Mouse (Mus musculus) MEL (cell line): ENCODE data around the gene 1700025G04Rik. TPM values are rescaled to one million over a fixed set of nuclear protein-coding genes. Genes with fewer than 3 reads are reported as not detected.

Experiments
- DNase-seq: peaks from one replicate; pipeline ENCODE4 v3.0.0; 2011; ENCODE audit warnings: low read depth, low spot score
- H3K27ac ChIP-seq: 2 replicates; pipeline ENCODE4 v1.5.1; 2012; ENCODE audit warnings: low read depth, mild to moderate bottlenecking, control low read depth, low read length, moderate library complexity; ENCODE audit not compliant: control insufficient read depth
- H3K27me3 ChIP-seq, 2 experiments: fragments of 150-350 bp in 1 of 2; sonication (generic) in 1 of 2; 2 replicates each; pipeline ENCODE4 v1.6.1; 2012; ENCODE audit warnings: low read length in 2 of 2, mild to moderate bottlenecking in 2 of 2, improper control_type of control experiment in 1 of 2, moderate library complexity in 1 of 2; ENCODE audit not compliant: insufficient read depth in 2 of 2, control insufficient read depth in 1 of 2
- H3K36me3 ChIP-seq, 2 experiments: 2 replicates each; pipeline ENCODE4 v1.6.1; 2012 to 2014; ENCODE audit warnings: low read length in 2 of 2, improper control_type of control experiment in 1 of 2, inconsistent platforms in 1 of 2, mild to moderate bottlenecking in 1 of 2; ENCODE audit not compliant: insufficient read depth in 2 of 2, control insufficient read depth in 1 of 2
- H3K4me1 ChIP-seq, 2 experiments: fragments of 150-350 bp in 1 of 2; sonication (generic) in 1 of 2; 2 replicates each; pipeline ENCODE4 v1.6.1; 2012; ENCODE audit warnings: low read length in 2 of 2, improper control_type of control experiment in 1 of 2, mild to moderate bottlenecking in 1 of 2; ENCODE audit not compliant: insufficient read depth in 2 of 2, control insufficient read depth in 1 of 2
- H3K4me3 ChIP-seq, 2 experiments: fragments of 150-350 bp in 1 of 2; sonication (generic) in 1 of 2; 2 replicates each; pipeline ENCODE4 v1.5.1; 2012; ENCODE audit warnings: low read depth in 2 of 2, low read length in 2 of 2, mild to moderate bottlenecking in 2 of 2, moderate library complexity in 2 of 2, control low read depth in 1 of 2, improper control_type of control experiment in 1 of 2; ENCODE audit not compliant: control insufficient read depth in 1 of 2, insufficient read depth in 1 of 2
- H3K79me2 ChIP-seq: 2 replicates; pipeline ENCODE4 v1.6.1; 2012; ENCODE audit warnings: mild to moderate bottlenecking, low read length, moderate library complexity; ENCODE audit not compliant: control insufficient read depth, poor library complexity, insufficient read depth
- H3K9ac ChIP-seq: 2 replicates; pipeline ENCODE4 v1.6.1; 2012; ENCODE audit warnings: low read depth, mild to moderate bottlenecking, control low read depth, low read length, moderate library complexity; ENCODE audit not compliant: control insufficient read depth, poor library complexity, severe bottlenecking
- H3K9me3 ChIP-seq: fragments of 150-350 bp; sonication (generic); replicated peaks from 2 replicates; pipeline ENCODE4 v1.6.1; 2012; ENCODE audit warnings: mild to moderate bottlenecking, low read length, improper control_type of control experiment, moderate library complexity; ENCODE audit not compliant: insufficient read depth
- CHD1 ChIP-seq: IDR thresholded peaks from 2 replicates; pipeline ENCODE4 v1.6.1; 2012; ENCODE audit warnings: low read depth, mild to moderate bottlenecking, inconsistent platforms, low read length, improper control_type of control experiment
- CHD2 ChIP-seq: IDR thresholded peaks from 2 replicates; pipeline ENCODE4 v1.6.1; 2011; ENCODE audit warnings: low read length, improper control_type of control experiment
- CTCF ChIP-seq, 3 experiments: IDR thresholded peaks in 2 of 3; conservative IDR thresholded peaks in 1 of 3; 2 replicates each; pipeline ENCODE4 v1.5.1; 2011 to 2012; ENCODE audit warnings: low read length in 3 of 3, low read depth in 2 of 3, mild to moderate bottlenecking in 2 of 3, improper control_type of control experiment in 1 of 3, inconsistent platforms in 1 of 3, mixed read lengths in 1 of 3, moderate library complexity in 1 of 3; ENCODE audit not compliant: control insufficient read depth in 1 of 3, insufficient read depth in 1 of 3, poor library complexity in 1 of 3, severe bottlenecking in 1 of 3
- EP300 ChIP-seq, 2 experiments: IDR thresholded peaks; 2 replicates each; pipeline ENCODE4 v1.6.1; 2011; ENCODE audit warnings: improper control_type of control experiment in 2 of 2, low read length in 2 of 2, low read depth in 1 of 2, mild to moderate bottlenecking in 1 of 2
- ETS1 ChIP-seq: IDR thresholded peaks from 2 replicates; pipeline ENCODE4 v1.6.1; 2012; ENCODE audit warnings: low read depth, mild to moderate bottlenecking, inconsistent platforms, low read length, improper control_type of control experiment, moderate library complexity
- KAT2A ChIP-seq: conservative IDR thresholded peaks from 2 replicates; pipeline ENCODE4 v1.6.1; 2012; ENCODE audit warnings: low read depth, low read length, improper control_type of control experiment, inconsistent platforms
- MAFK ChIP-seq: IDR thresholded peaks from 2 replicates; pipeline ENCODE4 v1.6.1; 2011; ENCODE audit warnings: low read depth, mild to moderate bottlenecking, low read length, improper control_type of control experiment, borderline replicate concordance
- MAX ChIP-seq: IDR thresholded peaks from 2 replicates; pipeline ENCODE4 v1.6.1; 2011; ENCODE audit warnings: low read length, improper control_type of control experiment
- MEF2A ChIP-seq: IDR thresholded peaks from 2 replicates; pipeline ENCODE4 v1.6.1; 2014; ENCODE audit warnings: low read depth, mild to moderate bottlenecking, inconsistent platforms, low read length, improper control_type of control experiment; ENCODE audit not compliant: poor library complexity, insufficient replicate concordance, severe bottlenecking; ENCODE audit errors: extremely low read depth
- MXI1 ChIP-seq: IDR thresholded peaks from 2 replicates; pipeline ENCODE4 v1.6.1; 2011; ENCODE audit warnings: mild to moderate bottlenecking, low read depth, low read length, improper control_type of control experiment
- MYC ChIP-seq: IDR thresholded peaks from 2 replicates; pipeline ENCODE4 v1.6.1; 2011; ENCODE audit warnings: low read depth, mild to moderate bottlenecking, low read length, improper control_type of control experiment, moderate library complexity
- POLR2A ChIP-seq, 2 experiments: IDR thresholded peaks; 2 replicates each; pipeline ENCODE4 v1.6.1; 2011 to 2012; ENCODE audit warnings: low read length in 2 of 2, mild to moderate bottlenecking in 2 of 2, control low read depth in 1 of 2, improper control_type of control experiment in 1 of 2, low read depth in 1 of 2, moderate library complexity in 1 of 2; ENCODE audit not compliant: control insufficient read depth in 1 of 2, insufficient read depth in 1 of 2, poor library complexity in 1 of 2
- POLR2AphosphoS2 ChIP-seq: IDR thresholded peaks from 2 replicates; pipeline ENCODE4 v1.6.1; 2011; ENCODE audit warnings: low read length, improper control_type of control experiment
- SMC3 ChIP-seq: IDR thresholded peaks from 2 replicates; pipeline ENCODE4 v1.6.1; 2011; ENCODE audit warnings: low read depth, low read length, improper control_type of control experiment
- TAL1 ChIP-seq: IDR thresholded peaks from 2 replicates; pipeline ENCODE4 v1.6.1; 2012; ENCODE audit warnings: mild to moderate bottlenecking, inconsistent platforms, low read length, moderate library complexity, mixed read lengths
- TBP ChIP-seq: IDR thresholded peaks from 2 replicates; pipeline ENCODE4 v1.8.0; 2011; ENCODE audit warnings: low read depth, low read length, improper control_type of control experiment
- TCF12 ChIP-seq: IDR thresholded peaks from 2 replicates; pipeline ENCODE4 v1.6.1; 2014; ENCODE audit warnings: low read depth, mild to moderate bottlenecking, inconsistent platforms, low read length, improper control_type of control experiment, moderate library complexity
- ZMIZ1 ChIP-seq: IDR thresholded peaks from 2 replicates; pipeline ENCODE4 v1.6.1; 2012; ENCODE audit warnings: low read depth, mild to moderate bottlenecking, inconsistent platforms, low read length, improper control_type of control experiment, moderate library complexity
- polyA plus RNA-seq, 2 experiments: library from polyadenylated mRNA; stranded (reverse) in 1 of 2; unstranded in 1 of 2; fragments of >175 nt in 1 of 2; fragments of >200 nt in 1 of 2; gene quantifications; 2 replicates each; pipeline versions ENCODE4 v1.2.1 to v1.2.4; 2012; ENCODE audit warnings: low replicate concordance in 2 of 2, low read depth in 1 of 2; ENCODE audit not compliant: insufficient read length in 2 of 2, insufficient read depth in 1 of 2, missing spikeins in 1 of 2
- total RNA-seq: library from RNA; depleted of rRNA; stranded (reverse); fragments of 300-350 nt; gene quantifications from 2 replicates; pipeline ENCODE4 v1.2.3, GENCODE M21; 2012

Gene 1700025G04Rik
- total and polyA plus RNA-seq, 3 experiments = 0.04 to 0.91 TPM; not detected in 1

DNA sequence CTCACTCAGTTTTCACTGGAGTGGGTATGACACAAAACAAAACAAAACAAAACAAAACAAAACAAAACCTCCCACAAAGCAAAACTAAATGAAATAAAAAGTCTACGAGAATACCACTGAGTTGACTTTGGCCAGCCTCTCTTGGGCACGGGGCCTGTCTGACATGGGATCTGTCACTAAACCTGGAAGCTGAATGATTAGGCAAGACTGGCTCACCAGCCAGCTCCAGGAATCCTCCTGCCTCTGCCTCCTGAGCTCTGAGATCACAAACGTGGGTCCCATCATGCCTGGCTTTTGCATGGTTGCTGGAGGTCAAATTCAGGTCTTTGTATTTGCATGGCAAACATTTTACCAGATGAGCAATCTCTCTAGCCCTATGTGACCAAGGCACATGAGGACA lies 258.1 kb downstream of the 1700025G04Rik start:
- H3K9ac ChIP-seq = no peak overlapping the region
- DNase-seq = no peak
- TF ChIP-seq TBP (no peak), KAT2A (no peak), POLR2AphosphoS2 (no peak), MXI1 (no peak), SMC3 (no peak), TCF12 (no peak), TAL1 (no peak), MYC (no peak), CHD1 (no peak), MAX (no peak), EP300 (IDR thresholded peaks at IDR 0.05; ENCODE audit: low read depth in 1 of 2, low read length in 2 of 2) (no peak), MEF2A (no peak), POLR2A (IDR thresholded peaks at IDR 0.05; ENCODE audit: control insufficient read depth in 1 of 2, insufficient read depth in 1 of 2, low read depth in 1 of 2, low read length in 2 of 2, poor library complexity in 1 of 2) (no peak), ETS1 (no peak)
- TF ChIP-seq, all 39 proteins: peak for 0

DNA sequence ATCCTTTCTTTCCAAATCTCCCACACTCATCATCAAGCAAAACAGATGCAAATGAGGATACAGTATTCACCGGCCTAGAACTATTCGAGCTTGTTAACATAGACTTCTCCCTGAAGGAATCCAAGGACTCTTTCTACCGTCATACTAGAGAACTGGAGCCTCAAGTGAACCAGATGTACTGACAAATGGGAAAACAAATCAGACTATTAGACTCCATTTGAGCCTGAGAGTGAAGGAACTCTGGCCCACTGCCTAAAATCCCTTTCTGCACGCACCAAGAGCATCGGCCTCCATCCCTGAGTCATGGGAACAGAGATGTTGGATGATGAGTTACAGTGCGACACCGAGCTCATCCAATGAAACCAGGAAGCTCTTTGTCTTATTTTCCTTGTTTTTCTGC lies 264.9 kb downstream of the 1700025G04Rik start:
- no peaks in the 10 kb centered on the region; a peak in 1 of 4 replicates for H3K27me3 ChIP-seq
- no peak overlapping the region for H3K4me3 ChIP-seq
- DNase-seq = no peak
- peaks cover 0 to 1% of the 10 kb centered on the region in 2 experiments; a peak in 1 of 4 replicates for H3K36me3 ChIP-seq
- no peak overlapping the region for H3K27ac ChIP-seq
- H3K9me3 ChIP-seq = no peaks in the 10 kb centered on the region
- H3K79me2 ChIP-seq = no peaks in the 10 kb centered on the region
- H3K4me1 ChIP-seq = no peaks in the 10 kb centered on the region
- no peak overlapping the region for H3K9ac ChIP-seq
- TF ChIP-seq MAFK (no peak), ZMIZ1 (no peak), CHD2 (no peak), CTCF (IDR thresholded peaks at IDR 0.05 in 2 of 3, conservative IDR thresholded peaks at IDR 0.05 in 1 of 3; ENCODE audit: control insufficient read depth in 1 of 3, insufficient read depth in 1 of 3, low read depth in 2 of 3, low read length in 3 of 3, poor library complexity in 1 of 3, severe bottlenecking in 1 of 3) (no peak), MAX (no peak)

More for the DNA sequence above, 258.1 kb downstream of the 1700025G04Rik start:
- Histone ChIP-seq H3K36me3 (no peaks in the 10 kb centered on the region), H3K27ac (no peak overlapping the region), H3K4me1 (no peaks in the 10 kb centered on the region), H3K4me3 (no peak overlapping the region), H3K9me3 (no peaks in the 10 kb centered on the region), H3K27me3 (no peaks in the 10 kb centered on the region; a peak in 1 of 4 replicates), H3K79me2 (no peaks in the 10 kb centered on the region)
